Mouse (Mus musculus): ENCODE measurements around the gene Siah1a.

DNA sequence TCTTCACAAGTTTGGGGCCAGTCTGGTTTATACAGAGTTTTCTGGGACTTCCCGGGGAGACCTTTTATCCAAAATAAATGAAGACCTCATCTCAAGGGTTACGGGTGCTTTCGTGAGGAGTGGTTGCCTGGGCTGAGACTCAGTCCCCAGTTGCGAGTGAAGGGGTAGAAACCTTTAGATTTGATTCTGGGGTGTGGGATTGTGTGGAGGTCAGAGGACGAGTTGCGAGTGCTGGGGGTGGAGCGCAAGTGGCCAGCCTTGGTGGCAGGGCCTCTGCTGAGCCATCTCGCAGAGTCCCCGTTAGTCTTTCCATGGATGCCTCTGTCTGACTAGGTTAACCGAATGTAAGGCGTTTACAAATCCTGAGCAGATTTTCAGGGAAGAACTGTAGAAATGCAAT, 777 bp upstream of the Siah1a start:
- TF ChIP-seq CTCF (IDR thresholded peaks at IDR 0.05; ENCODE audit: control insufficient read depth, insufficient read depth, insufficient replicate concordance, low read depth, low read length) = no peak
- TF ChIP-seq POLR2A (IDR thresholded peaks at IDR 0.05; ENCODE audit: control insufficient read depth, low read depth, low read length) = peak; percentile 38

Data from testis, adult 2 months (tissue).